Mouse (Mus musculus) cerebellum, postnatal 4 days (tissue): ENCODE measurements around the gene Tsks.
A peak's percentile ranks its signal among the peaks of the same experiment; 100 is the strongest.

Experiments used
- DNase-seq, 2 experiments: peaks; one replicate each; pipeline ENCODE4 v3.0.0; 2022; ENCODE audit warnings: low spot score in 2 of 2, mixed read lengths in 1 of 2

Tsks gene

DNA sequence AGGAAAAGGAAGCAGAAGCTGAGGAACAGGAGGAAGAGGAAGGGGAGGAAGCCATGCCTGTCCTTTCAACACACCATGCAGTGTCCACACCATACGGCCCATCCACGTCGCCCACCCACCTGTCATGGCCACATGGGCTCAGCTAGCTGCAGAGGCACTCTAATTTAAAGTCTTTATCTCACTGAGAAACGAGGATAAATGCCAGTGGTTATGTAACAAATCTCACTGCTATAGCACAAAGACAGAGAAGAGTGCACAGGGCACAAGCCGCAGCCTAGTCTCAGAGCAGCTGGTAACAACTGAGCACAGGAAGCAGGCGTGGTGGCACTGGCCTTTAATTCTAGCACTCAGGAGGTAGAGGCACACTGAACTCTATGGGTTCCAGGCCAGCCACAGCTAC, 6.9 kb downstream of the Tsks start:
- DNase-seq, result no peak

GRCm38 (mm10) chr7:44951960-44952359, 9.0 kb downstream of the Tsks start:
- no peak for DNase-seq

GRCm38 (mm10) chr7:44952611-44953306, 9.8 kb downstream of the Tsks start:
- DNase-seq, result peak; percentile 53 to 69

DNA sequence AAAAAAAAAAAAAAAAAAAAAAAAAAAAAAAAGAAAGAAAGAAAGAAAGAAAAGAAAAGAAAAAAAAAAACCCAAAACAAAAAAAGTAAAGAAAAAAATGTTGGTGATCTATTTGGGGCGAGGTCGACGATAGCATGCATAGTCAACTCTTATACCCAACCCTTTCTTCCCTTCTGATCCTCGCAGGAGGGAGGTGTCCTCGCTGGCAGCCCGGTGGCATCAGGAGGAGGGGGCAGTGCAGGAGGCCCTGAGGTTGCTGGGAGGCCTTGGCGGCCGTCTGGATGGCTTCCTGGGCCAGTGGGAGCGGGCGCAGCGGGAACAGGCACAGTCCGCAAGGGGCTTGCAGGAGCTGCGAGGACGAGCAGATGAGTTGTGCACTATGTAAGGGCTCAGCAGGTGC, 10.6 kb downstream of the Tsks start:
- no peak for DNase-seq

- no peak for DNase-seq
Observed at GRCm38 (mm10) chr7:44954091-44954885, 11.3 kb downstream of the Tsks start.

GRCm38 (mm10) chr7:44955628-44956027, 12.6 kb downstream of the Tsks start:
- DNase-seq, result no peak

DNA sequence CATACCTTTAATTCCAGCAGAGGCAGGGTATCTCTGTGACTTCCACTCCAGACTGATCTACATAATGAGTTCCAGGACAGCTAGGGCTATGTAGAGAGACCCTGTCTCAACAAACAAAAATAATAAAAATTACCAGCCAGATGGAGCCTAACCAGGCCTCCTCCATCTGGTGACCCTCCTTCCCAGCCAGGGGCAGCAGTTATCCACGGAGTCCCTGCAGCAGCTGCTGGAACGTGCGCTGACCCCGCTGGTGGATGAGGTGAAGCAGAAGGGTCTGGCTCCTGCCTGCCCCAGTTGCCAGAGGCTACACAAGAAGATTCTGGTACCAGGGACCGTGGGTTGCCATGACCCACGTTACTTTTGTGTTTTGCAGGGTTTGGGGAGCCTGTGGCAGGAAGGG, 13.3 kb downstream of the Tsks start:
- no peak for DNase-seq

DNA sequence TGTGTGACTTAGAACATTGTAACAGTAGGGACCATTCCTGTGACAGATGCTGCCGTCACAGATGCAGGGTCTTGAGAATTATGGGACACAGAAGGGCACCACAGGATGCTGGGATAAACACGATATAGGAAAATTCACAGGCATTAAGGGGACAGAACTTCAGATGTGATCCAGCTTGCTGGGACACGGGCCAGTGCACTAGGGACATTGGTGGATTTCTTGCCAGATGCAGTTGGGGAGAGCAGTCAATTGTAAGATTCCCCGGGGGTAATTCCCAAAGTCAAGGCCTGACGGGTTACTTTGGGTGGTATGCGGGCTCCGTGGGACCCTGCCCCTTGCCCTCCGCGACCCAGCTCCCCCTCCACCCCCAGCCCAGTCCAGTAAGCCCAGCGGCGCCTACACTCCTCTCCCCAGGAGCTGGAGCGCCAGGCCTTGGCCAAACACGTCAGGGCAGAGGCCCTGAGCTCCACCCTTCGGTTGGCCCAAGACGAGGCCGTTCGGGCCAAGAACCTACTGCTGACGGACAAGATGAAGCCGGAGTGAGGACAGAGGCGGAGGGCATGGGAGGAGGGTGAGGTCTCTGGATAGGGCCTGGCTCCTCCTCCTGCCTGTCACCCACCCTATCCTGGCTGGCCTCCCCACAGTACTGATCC, 14.3 kb downstream of the Tsks start:
- peak in 1 of 2 experiments; percentile 19 for DNase-seq

DNA sequence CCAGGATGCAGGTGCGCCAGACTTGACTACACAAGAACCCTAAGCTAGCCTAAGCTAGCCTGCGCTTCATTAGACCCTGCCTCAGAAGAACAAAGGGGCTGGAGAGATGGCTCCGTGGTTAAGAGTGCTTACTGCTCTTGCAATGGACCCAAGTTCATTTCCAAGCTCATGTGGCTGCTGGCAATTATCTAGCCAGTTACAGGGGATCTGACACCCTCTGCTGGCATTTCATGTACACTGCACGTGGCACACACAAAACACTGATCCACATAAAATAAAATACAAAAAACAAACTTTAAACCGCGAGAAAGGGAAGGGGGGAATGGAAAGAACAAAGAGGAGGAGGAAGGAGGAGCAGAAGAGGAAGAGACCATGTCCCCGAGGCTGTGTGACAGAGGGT, 15.2 kb downstream of the Tsks start:
- peak in 1 of 2 experiments; percentile 33 for DNase-seq

DNA sequence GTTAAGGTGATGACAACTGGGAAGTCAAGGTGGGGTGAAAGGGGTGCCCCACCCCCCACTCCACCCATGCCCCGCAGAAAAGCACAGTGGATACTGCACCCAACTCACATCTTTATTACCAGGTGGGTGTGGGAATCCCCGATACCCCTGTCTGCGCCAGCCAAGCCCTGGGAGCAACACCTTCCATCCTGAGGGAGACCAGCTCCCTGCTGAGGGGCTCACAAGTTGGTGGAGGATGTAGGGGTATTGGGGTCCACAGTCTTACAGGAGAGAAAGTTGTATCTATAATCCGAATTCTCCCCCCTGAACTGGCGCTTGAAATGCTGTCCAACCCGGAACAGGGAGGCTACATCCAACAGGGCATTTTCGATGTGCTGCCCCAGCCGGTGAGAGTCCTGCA, 16.3 kb downstream of the Tsks start:
- DNase-seq, result no peak

- DNase-seq, result no peak
Observed at GRCm38 (mm10) chr7:44959874-44960511, 17.0 kb downstream of the Tsks start.

GRCm38 (mm10) chr7:44960512-44960910, 17.5 kb downstream of the Tsks start:
- DNase-seq, result peak in 1 of 2 experiments; percentile 19

DNA sequence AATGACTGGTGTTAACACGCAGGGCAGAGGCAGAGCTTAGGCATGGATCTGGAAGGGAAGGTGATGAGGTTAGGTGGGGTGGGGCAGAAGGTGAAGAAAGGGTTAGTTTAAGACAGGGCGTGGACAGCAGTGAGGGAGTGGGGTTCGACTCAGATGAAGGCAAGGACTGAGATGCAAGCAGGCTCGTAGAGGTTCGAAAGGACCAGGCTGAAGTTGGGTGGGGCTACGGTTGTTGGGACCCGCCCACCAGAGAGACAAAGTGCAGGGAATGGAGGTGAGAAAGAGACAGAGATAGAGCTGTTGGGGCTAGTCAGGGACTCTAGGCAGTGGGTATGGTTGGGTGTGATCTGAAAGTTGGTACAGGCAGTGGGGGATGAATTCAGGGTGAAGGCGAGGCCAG, 19.3 kb downstream of the Tsks start:
- DNase-seq, result no peak

- no peak for DNase-seq
Observed at GRCm38 (mm10) chr7:44962831-44963230, 19.8 kb downstream of the Tsks start.

GRCm38 (mm10) chr7:44964990-44965389, 22.0 kb downstream of the Tsks start:
- DNase-seq, result peak in 1 of 2 experiments; percentile 20

DNA sequence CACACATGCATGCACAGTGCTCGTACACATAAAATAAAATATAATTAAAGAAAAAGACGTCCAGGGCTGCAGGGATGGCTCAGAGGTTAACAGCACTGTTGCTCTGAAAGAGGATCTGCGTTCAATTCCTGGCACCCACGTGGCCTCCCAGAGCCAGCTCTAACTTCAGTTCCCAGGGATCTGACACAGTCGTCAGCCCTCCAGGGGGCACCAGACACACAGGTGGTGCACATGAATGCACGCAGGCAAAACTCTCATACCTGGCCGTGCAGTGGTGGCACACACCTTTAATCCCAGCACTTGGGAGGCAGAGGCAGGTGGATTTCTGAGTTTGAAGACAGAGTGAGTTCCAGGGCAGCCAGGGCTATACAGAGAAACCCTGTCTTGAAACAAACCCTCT, 23.0 kb downstream of the Tsks start:
- no peak for DNase-seq

GRCm38 (mm10) chr7:44966638-44967037, 23.6 kb downstream of the Tsks start:
- no peak for DNase-seq

DNA sequence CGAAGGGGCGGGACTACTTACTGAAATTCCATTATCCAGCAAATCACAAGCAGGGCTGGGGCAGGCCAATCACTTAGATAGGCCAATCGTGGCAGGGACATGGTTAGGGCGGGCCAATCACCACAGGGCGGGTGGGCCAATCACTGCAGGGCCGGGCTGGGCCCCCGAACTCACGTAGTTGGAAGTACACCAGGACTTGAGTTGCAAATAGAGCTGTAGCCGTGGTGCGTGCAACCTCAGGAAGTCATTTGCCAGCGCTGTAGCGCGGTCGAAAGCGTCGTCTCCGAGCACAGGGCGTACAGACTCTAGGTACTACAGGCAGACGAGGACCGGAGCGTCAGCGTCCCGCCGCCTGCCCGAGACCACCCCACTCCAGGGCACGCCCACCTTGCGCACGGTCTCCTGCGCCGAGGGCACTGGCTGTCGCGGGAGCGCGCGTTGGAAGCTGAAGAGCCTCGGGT, 27.3 kb downstream of the Tsks start:
- DNase-seq, result peak; percentile 76 to 87

- no peak for DNase-seq
Observed at GRCm38 (mm10) chr7:44971142-44971541, 28.1 kb downstream of the Tsks start.

- peak in 1 of 2 experiments; percentile 19 for DNase-seq
Observed at GRCm38 (mm10) chr7:44973415-44974130, 30.6 kb downstream of the Tsks start.

- peak; percentile 75 to 82 for DNase-seq
Observed at GRCm38 (mm10) chr7:44974383-44975116, 31.5 kb downstream of the Tsks start, which contains the start of gene Cpt1c. TSS of gene Cpt1c (minus strand) at chr7:44974851.
